Mouse (Mus musculus): ENCODE data around the gene Inha. TPM values are rescaled to one million over a fixed set of nuclear protein-coding genes. Genes with fewer than 3 reads are reported as not detected.

Inha gene
- polyA plus RNA-seq, 1 experiment from 2014 or later, result 2.1 TPM

DNA sequence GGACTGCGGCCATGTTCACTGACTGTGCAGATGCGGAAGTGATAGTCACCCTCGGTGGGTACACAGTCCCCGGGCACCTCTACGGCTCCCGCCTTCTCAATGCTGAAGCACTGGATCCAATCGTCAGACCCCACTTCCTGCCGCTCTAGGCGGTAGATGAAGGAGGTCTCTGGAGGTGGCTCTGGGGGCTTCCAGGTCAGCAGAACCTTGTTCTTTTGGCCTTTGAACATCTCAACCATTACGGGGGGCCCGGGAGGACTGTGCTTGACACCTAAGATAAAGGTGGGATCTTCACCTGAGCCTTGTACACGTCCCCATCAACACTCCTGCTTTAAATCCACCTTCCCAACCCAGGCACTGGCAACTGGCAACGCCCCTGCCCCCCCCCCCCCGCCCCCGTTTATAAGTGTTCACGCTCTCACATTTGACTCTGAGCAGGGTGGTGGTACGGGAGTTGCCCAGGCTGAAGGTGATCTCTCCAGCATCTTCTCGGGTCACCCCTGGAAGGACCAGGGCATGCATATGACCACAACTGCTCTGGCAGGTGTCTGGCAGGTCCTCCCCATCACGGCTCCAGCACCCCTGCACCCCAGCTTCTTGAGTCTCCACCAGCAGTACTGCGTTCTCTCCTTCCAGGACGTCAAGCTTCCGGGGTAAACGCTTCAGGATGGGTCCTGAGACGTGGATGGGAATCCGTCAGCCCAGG, 3.8 kb upstream of the Inha start:
- H3K36me3 ChIP-seq (ENCODE audit: insufficient read depth), result peaks cover 65% of the 10 kb centered on the region
- no peaks in the 10 kb centered on the region for H3K27me3 ChIP-seq (ENCODE audit: insufficient read depth, low read length)
- ATAC-seq (ENCODE audit: insufficient read depth), result no peak
- peaks cover 16% of the 10 kb centered on the region for H3K4me1 ChIP-seq (ENCODE audit: insufficient read depth)
- WGBS, result 85% methylated on average over 24 of the region's 25 CpGs
- no peak for TF ChIP-seq CTCF (IDR thresholded peaks at IDR 0.05; ENCODE audit: low read depth)
- no peaks in the 10 kb centered on the region for H3K9me3 ChIP-seq (ENCODE audit: low read depth, low read length)
- no peak for DNase-seq
- no peak overlapping the region for H3K27ac ChIP-seq (ENCODE audit: low read depth)
- H3K4me2 ChIP-seq, result peak overlapping the region; percentile 95
- no peak overlapping the region for H3K4me3 ChIP-seq (ENCODE audit: low read depth, low read length)
- no peak overlapping the region for H3K9ac ChIP-seq

GRCm38 (mm10) chr1:75503651-75503980, 3.3 kb upstream of the Inha start:
- Histone ChIP-seq H3K9ac (peak overlapping the region; percentile 9; the same call in 1 of the 2 replicates), H3K27me3 (ENCODE audit: insufficient read depth, low read length) (no peaks in the 10 kb centered on the region), H3K36me3 (ENCODE audit: insufficient read depth) (peaks cover 60% of the 10 kb centered on the region), H3K9me3 (ENCODE audit: low read depth, low read length) (no peaks in the 10 kb centered on the region), H3K4me2 (peak overlapping the region; percentile 95), H3K4me3 (ENCODE audit: low read depth, low read length) (peak overlapping the region; percentile 91), H3K4me1 (ENCODE audit: insufficient read depth) (peaks cover 16% of the 10 kb centered on the region), H3K27ac (ENCODE audit: low read depth) (no peak overlapping the region)
- no peak for TF ChIP-seq CTCF (IDR thresholded peaks at IDR 0.05; ENCODE audit: low read depth)
- 73% methylated on average over 23 of the region's 23 CpGs for WGBS
- no peak for DNase-seq
- ATAC-seq (ENCODE audit: insufficient read depth), result no peak

- no peaks in the 10 kb centered on the region for H3K27me3 ChIP-seq (ENCODE audit: insufficient read depth, low read length)
- peak overlapping the region; percentile 4; the same call in 1 of the 2 replicates for H3K27ac ChIP-seq (ENCODE audit: low read depth)
- peak overlapping the region; percentile 95 for H3K4me2 ChIP-seq
- H3K4me1 ChIP-seq (ENCODE audit: insufficient read depth), result peaks cover 16% of the 10 kb centered on the region
- DNase-seq, result no peak
- peak overlapping the region; percentile 97 for H3K9ac ChIP-seq
- H3K9me3 ChIP-seq (ENCODE audit: low read depth, low read length), result no peaks in the 10 kb centered on the region
- peaks cover 51% of the 10 kb centered on the region for H3K36me3 ChIP-seq (ENCODE audit: insufficient read depth)
- H3K4me3 ChIP-seq (ENCODE audit: low read depth, low read length), result peak overlapping the region; percentile 91
- ATAC-seq (ENCODE audit: insufficient read depth), result no peak
- 38% methylated on average over 9 of the region's 9 CpGs for WGBS
- no peak for TF ChIP-seq CTCF (IDR thresholded peaks at IDR 0.05; ENCODE audit: low read depth)
These were observed 2.4 kb upstream of the Inha start for GRCm38 (mm10) chr1:75504256-75505045.

DNA sequence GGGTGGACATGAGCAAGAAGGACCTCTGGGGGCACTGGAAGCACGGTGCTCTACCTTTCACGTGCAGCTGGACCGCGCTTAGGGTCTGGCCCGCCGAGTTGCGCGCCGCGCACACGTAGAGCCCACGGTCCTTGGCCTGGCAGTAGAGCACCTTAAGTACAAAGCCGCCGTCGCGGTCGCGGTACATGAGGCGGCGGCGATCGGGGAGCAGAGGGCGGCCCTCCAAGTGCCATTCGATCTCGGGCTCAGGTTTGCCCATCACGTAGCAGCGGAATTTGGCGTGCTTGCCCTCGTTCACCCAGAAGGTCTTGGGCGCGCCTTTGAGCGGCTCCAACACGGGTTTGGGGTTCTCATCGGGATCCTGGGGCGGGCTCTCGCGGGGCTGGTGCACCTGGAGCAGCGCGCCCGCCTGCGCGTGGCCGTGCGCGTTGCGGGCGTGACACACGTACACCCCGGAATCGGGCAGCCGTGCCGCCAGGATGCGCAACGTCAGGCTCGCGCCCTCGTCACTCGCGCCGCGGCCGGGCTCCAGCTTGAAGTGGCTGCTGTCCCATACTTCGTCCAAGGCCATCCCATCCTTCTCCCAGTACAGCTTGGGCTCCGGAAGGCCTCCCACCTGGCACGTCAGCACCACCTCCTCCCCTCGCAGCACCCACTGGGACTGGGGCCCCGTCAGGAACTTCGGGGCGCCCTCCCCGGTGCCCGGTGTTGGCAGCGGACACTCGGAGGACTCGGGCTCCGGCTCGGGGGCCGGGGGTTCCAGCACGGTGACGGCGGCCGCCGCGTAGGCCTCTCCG, 1.5 kb upstream of the Inha start:
- Histone ChIP-seq H3K4me2 (peak overlapping the region; percentile 95), H3K9ac (peak overlapping the region; percentile 97), H3K9me3 (ENCODE audit: low read depth, low read length) (no peaks in the 10 kb centered on the region), H3K4me1 (ENCODE audit: insufficient read depth) (peaks cover 16% of the 10 kb centered on the region), H3K27ac (ENCODE audit: low read depth) (peak overlapping the region; percentile 97), H3K4me3 (ENCODE audit: low read depth, low read length) (peak overlapping the region; percentile 91), H3K27me3 (ENCODE audit: insufficient read depth, low read length) (no peaks in the 10 kb centered on the region), H3K36me3 (ENCODE audit: insufficient read depth) (peaks cover 42% of the 10 kb centered on the region)
- ATAC-seq (ENCODE audit: insufficient read depth) (peak; percentile 51), DNase-seq (peak; percentile 81)
- 0 out of 2 replicates have a peak, but pooled peaks have one; percentile 5 for TF ChIP-seq CTCF (IDR thresholded peaks at IDR 0.05; ENCODE audit: low read depth)
- WGBS, result under 1% methylated on average over 76 of the region's 84 CpGs

GRCm38 (mm10) chr1:75505956-75506831, 683 bp upstream of the Inha start, which contains the start of gene Obsl1:
Gene Obsl1 (minus strand): TSS chr1:75506452.
- ATAC-seq (ENCODE audit: insufficient read depth) (peak; percentile 96), DNase-seq (peak; percentile 94)
- Histone ChIP-seq H3K27ac (ENCODE audit: low read depth) (peak within 1 kb of the TSS; percentile 97), H3K36me3 (ENCODE audit: insufficient read depth) (peaks cover 34% of the 10 kb centered on the region), H3K9me3 (ENCODE audit: low read depth, low read length) (no peaks in the 10 kb centered on the region), H3K27me3 (ENCODE audit: insufficient read depth, low read length) (no peaks in the 10 kb centered on the region), H3K4me3 (ENCODE audit: low read depth, low read length) (peak within 1 kb of the TSS; percentile 91), H3K9ac (peak within 1 kb of the TSS; percentile 97), H3K4me2 (peak within 1 kb of the TSS; percentile 95), H3K4me1 (ENCODE audit: insufficient read depth) (peaks cover 17% of the 10 kb centered on the region)
- WGBS, result under 1% methylated on average over 55 of the region's 65 CpGs
- no peak for TF ChIP-seq CTCF (IDR thresholded peaks at IDR 0.05; ENCODE audit: low read depth)

DNA sequence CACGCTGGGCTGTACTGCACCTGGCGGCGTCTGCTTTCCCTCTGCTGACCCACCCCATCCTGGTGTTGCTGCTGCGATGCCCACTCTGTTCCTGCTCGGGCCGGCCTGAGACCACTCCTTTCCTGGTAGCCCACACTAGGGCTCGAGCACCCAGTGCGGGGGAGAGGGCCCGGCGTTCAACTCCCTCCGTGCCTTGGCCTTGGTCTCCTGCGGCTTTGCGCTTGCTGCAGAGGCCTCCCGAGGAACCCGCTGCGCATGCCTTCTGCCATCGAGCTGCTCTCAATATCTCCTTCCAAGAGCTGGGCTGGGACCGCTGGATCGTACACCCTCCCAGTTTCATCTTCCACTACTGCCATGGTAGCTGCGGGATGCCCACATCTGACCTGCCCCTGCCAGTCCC, 2.7 kb downstream of the Inha start:
- ATAC-seq (ENCODE audit: insufficient read depth) (no peak), DNase-seq (no peak)
- TF ChIP-seq CTCF (IDR thresholded peaks at IDR 0.05; ENCODE audit: low read depth), result no peak
- Histone ChIP-seq H3K36me3 (ENCODE audit: insufficient read depth) (0 out of 2 replicates have a peak, but pooled peaks cover 1% of the 10 kb centered on the region), H3K4me1 (ENCODE audit: insufficient read depth) (peaks cover 14% of the 10 kb centered on the region), H3K9me3 (ENCODE audit: low read depth, low read length) (no peaks in the 10 kb centered on the region), H3K9ac (no peak overlapping the region), H3K27me3 (ENCODE audit: insufficient read depth, low read length) (no peaks in the 10 kb centered on the region), H3K4me2 (no peak overlapping the region), H3K4me3 (ENCODE audit: low read depth, low read length) (no peak overlapping the region), H3K27ac (ENCODE audit: low read depth) (no peak overlapping the region)
- WGBS, result 52% methylated on average over 20 of the region's 20 CpGs
